Mouse (Mus musculus): Measurements from ENCODE around the gene Aldh8a1. TPM values are rescaled to one million over a fixed set of nuclear protein-coding genes. Genes with fewer than 3 reads are reported as not detected.

Gene Aldh8a1
- 0.92 TPM for total RNA-seq (2023)

GRCm38 (mm10) chr10:21376682-21377473, at the start of gene Aldh8a1:
Gene Aldh8a1, plus strand, starts transcription at chr10:21377291.

Other genes starting within 250 kb of the Aldh8a1 start
- 34.3 TPM for gene Myb, start 216.3 kb upstream of the Aldh8a1 start, total RNA-seq (2023)
- gene Hbs1l, start 81.3 kb upstream of the Aldh8a1 start, total RNA-seq (2023): 120 TPM
- gene 1700020N01Rik, start 215.9 kb downstream of the Aldh8a1 start, total RNA-seq (2023): not detected

All from CD4-positive naive resting alpha-beta T cell, adult 57 days (primary cell).